Mouse (Mus musculus) MEL (cell line): ENCODE data around the gene Abhd17a.

Source experiments
- CHD2 ChIP-seq: IDR thresholded peaks from 2 replicates; pipeline ENCODE4 v1.6.1; 2011; ENCODE audit warnings: low read length, improper control_type of control experiment
- CTCF ChIP-seq, 3 experiments: IDR thresholded peaks in 2 of 3; conservative IDR thresholded peaks in 1 of 3; 2 replicates each; pipeline ENCODE4 v1.5.1; 2011 to 2012; ENCODE audit warnings: low read length in 3 of 3, low read depth in 2 of 3, mild to moderate bottlenecking in 2 of 3, improper control_type of control experiment in 1 of 3, inconsistent platforms in 1 of 3, mixed read lengths in 1 of 3, moderate library complexity in 1 of 3; ENCODE audit not compliant: control insufficient read depth in 1 of 3, insufficient read depth in 1 of 3, poor library complexity in 1 of 3, severe bottlenecking in 1 of 3
- JUND ChIP-seq: IDR thresholded peaks from 2 replicates; pipeline ENCODE4 v1.6.1; 2011; ENCODE audit warnings: low read depth, mild to moderate bottlenecking, improper control_type of control experiment, low read length
- POLR2A ChIP-seq, 2 experiments: IDR thresholded peaks; 2 replicates each; pipeline ENCODE4 v1.6.1; 2011 to 2012; ENCODE audit warnings: low read length in 2 of 2, mild to moderate bottlenecking in 2 of 2, control low read depth in 1 of 2, improper control_type of control experiment in 1 of 2, low read depth in 1 of 2, moderate library complexity in 1 of 2; ENCODE audit not compliant: control insufficient read depth in 1 of 2, insufficient read depth in 1 of 2, poor library complexity in 1 of 2
- POLR2AphosphoS5 ChIP-seq: IDR thresholded peaks from 2 replicates; pipeline ENCODE4 v1.6.1; 2012; ENCODE audit warnings: low read depth, borderline replicate concordance, mild to moderate bottlenecking, inconsistent platforms, low read length, moderate library complexity, mixed read lengths

GRCm38 (mm10) chr10:80583047-80583446, 7.1 kb downstream of the Abhd17a start:
- TF ChIP-seq POLR2AphosphoS5 (no peak), JUND (no peak), POLR2A (IDR thresholded peaks at IDR 0.05; ENCODE audit: control insufficient read depth in 1 of 2, insufficient read depth in 1 of 2, low read depth in 1 of 2, low read length in 2 of 2, poor library complexity in 1 of 2) (no peak), CTCF (IDR thresholded peaks at IDR 0.05 in 2 of 3, conservative IDR thresholded peaks at IDR 0.05 in 1 of 3; ENCODE audit: control insufficient read depth in 1 of 3, insufficient read depth in 1 of 3, low read depth in 2 of 3, low read length in 3 of 3, poor library complexity in 1 of 3, severe bottlenecking in 1 of 3) (no peak), CHD2 (no peak)
